Mouse (Mus musculus) gonadal fat pad, adult 2 months (tissue): ENCODE results near the gene Taf11. TPM values are rescaled to one million over a fixed set of nuclear protein-coding genes. Genes with fewer than 3 reads are reported as not detected.

Experiments used
- polyA plus RNA-seq: library from polyadenylated mRNA; depleted of rRNA; stranded (reverse); fragments of >200 nt; gene quantifications from 2 replicates; pipeline ENCODE4 v1.2.3, GENCODE M21; 2012; rRNA removed

The Taf11 gene
- polyA plus RNA-seq, 1 experiment, result 14.0 TPM

Other genes starting within 250 kb of the Taf11 start
- gene Spdef, start 180.9 kb downstream of the Taf11 start, polyA plus RNA-seq, result 1.6 and 1.7 TPM in 2 replicates
- 83.0 and 98.2 TPM in 2 replicates for gene D17Wsu92e, start 89.2 kb downstream of the Taf11 start, polyA plus RNA-seq
- gene Snrpc, start 71.7 kb downstream of the Taf11 start, polyA plus RNA-seq, result 51.9 and 72.5 TPM in 2 replicates
- 12.4 and 14.8 TPM in 2 replicates for gene Uhrf1bp1, start 53.4 kb downstream of the Taf11 start, polyA plus RNA-seq
- gene Anks1, start 538 bp downstream of the Taf11 start, polyA plus RNA-seq, result 33.1 and 42.5 TPM in 2 replicates
- gene Tcp11, start 170.8 kb upstream of the Taf11 start, polyA plus RNA-seq, result 26.7 and 38.1 TPM in 2 replicates
- 2.1 and 2.6 TPM in 2 replicates for gene Scube3, start 232.3 kb upstream of the Taf11 start, polyA plus RNA-seq